Mouse (Mus musculus) brown adipose tissue, adult 24 weeks (tissue): ENCODE measurements around the gene Frmd4a. TPM values are rescaled to one million over a fixed set of nuclear protein-coding genes. Genes with fewer than 3 reads are reported as not detected.

Source experiments
- H3K27ac ChIP-seq: fragments of 200-500 bp; replicated peaks from 2 replicates; pipeline ENCODE4 v1.5.1; 2012; ENCODE audit warnings: low read depth, mild to moderate bottlenecking, low read length
- H3K4me1 ChIP-seq: fragments of 200-500 bp; 2 replicates; pipeline ENCODE4 v1.6.1; 2012; ENCODE audit warnings: low read length, mixed read lengths; ENCODE audit not compliant: control insufficient read depth, insufficient read depth, insufficient read length
- H3K4me3 ChIP-seq: fragments of 200-500 bp; 2 replicates; pipeline ENCODE4 v1.5.1; 2012; ENCODE audit warnings: low read depth, mild to moderate bottlenecking, low read length, moderate library complexity; ENCODE audit not compliant: insufficient read depth
- polyA plus RNA-seq: library from polyadenylated mRNA; stranded (reverse); fragments of >200 nt; gene quantifications from 2 replicates; pipeline ENCODE4 v1.2.4, GENCODE M21; 2012; ENCODE audit not compliant: missing spikeins, insufficient read depth, insufficient read length

The Frmd4a gene
- polyA plus RNA-seq, 1 experiment: 2.3 TPM

GRCm38 (mm10) chr2:4480180-4480579 is 462.7 kb downstream of the Frmd4a start:
- Histone ChIP-seq H3K27ac (no peak overlapping the region), H3K4me3 (no peak overlapping the region), H3K4me1 (peaks cover 15% of the 10 kb centered on the region)

- Histone ChIP-seq H3K4me1 (peaks cover 13% of the 10 kb centered on the region), H3K27ac (no peak overlapping the region), H3K4me3 (no peak overlapping the region)
Observed at GRCm38 (mm10) chr2:4481154-4481553, 463.6 kb downstream of the Frmd4a start.

- Histone ChIP-seq H3K4me1 (no peaks in the 10 kb centered on the region), H3K4me3 (no peak overlapping the region), H3K27ac (no peak overlapping the region)
Observed at GRCm38 (mm10) chr2:4486185-4486584, 468.7 kb downstream of the Frmd4a start.

GRCm38 (mm10) chr2:4487280-4487679 is 469.8 kb downstream of the Frmd4a start:
- no peak overlapping the region for H3K4me3 ChIP-seq
- H3K4me1 ChIP-seq: peaks cover 7% of the 10 kb centered on the region; the same call in 1 of the 2 replicates
- no peak overlapping the region for H3K27ac ChIP-seq

GRCm38 (mm10) chr2:4490845-4491244 is 473.3 kb downstream of the Frmd4a start:
- Histone ChIP-seq H3K4me1 (peaks cover 7% of the 10 kb centered on the region; the same call in 1 of the 2 replicates), H3K27ac (no peak overlapping the region), H3K4me3 (no peak overlapping the region)

GRCm38 (mm10) chr2:4492485-4493481 is 475.3 kb downstream of the Frmd4a start:
- H3K4me1 ChIP-seq: peaks cover 7% of the 10 kb centered on the region; the same call in 1 of the 2 replicates
- no peak overlapping the region for H3K4me3 ChIP-seq
- no peak overlapping the region for H3K27ac ChIP-seq

- no peak overlapping the region for H3K27ac ChIP-seq
- H3K4me1 ChIP-seq: peaks cover 7% of the 10 kb centered on the region; the same call in 1 of the 2 replicates
- H3K4me3 ChIP-seq: no peak overlapping the region
Observed at GRCm38 (mm10) chr2:4494478-4494877, 477.0 kb downstream of the Frmd4a start.

GRCm38 (mm10) chr2:4499257-4499656 is 481.7 kb downstream of the Frmd4a start:
- Histone ChIP-seq H3K4me3 (no peak overlapping the region), H3K4me1 (no peaks in the 10 kb centered on the region; the same call in 1 of the 2 replicates), H3K27ac (no peak overlapping the region)

GRCm38 (mm10) chr2:4499916-4500315 is 482.4 kb downstream of the Frmd4a start:
- Histone ChIP-seq H3K27ac (no peak overlapping the region), H3K4me3 (no peak overlapping the region), H3K4me1 (no peaks in the 10 kb centered on the region; the same call in 1 of the 2 replicates)

- Histone ChIP-seq H3K4me1 (no peaks in the 10 kb centered on the region; the same call in 1 of the 2 replicates), H3K4me3 (no peak overlapping the region), H3K27ac (peak overlapping the region; percentile 31; the same call in 1 of the 2 replicates)
Observed at GRCm38 (mm10) chr2:4501257-4502027, 483.9 kb downstream of the Frmd4a start.

- H3K4me3 ChIP-seq: no peak overlapping the region
- no peaks in the 10 kb centered on the region; the same call in 1 of the 2 replicates for H3K4me1 ChIP-seq
- H3K27ac ChIP-seq: no peak overlapping the region
Observed at GRCm38 (mm10) chr2:4504413-4504812, 486.9 kb downstream of the Frmd4a start.

- Histone ChIP-seq H3K4me3 (no peak overlapping the region), H3K27ac (no peak overlapping the region), H3K4me1 (no peaks in the 10 kb centered on the region; the same call in 1 of the 2 replicates)
Observed at GRCm38 (mm10) chr2:4505695-4506094, 488.2 kb downstream of the Frmd4a start.

- no peaks in the 10 kb centered on the region for H3K4me1 ChIP-seq
- H3K4me3 ChIP-seq: no peak overlapping the region
- H3K27ac ChIP-seq: no peak overlapping the region
Observed at GRCm38 (mm10) chr2:4506659-4507058, 489.1 kb downstream of the Frmd4a start.

- Histone ChIP-seq H3K4me3 (no peak overlapping the region), H3K4me1 (no peaks in the 10 kb centered on the region), H3K27ac (no peak overlapping the region)
Observed at GRCm38 (mm10) chr2:4507887-4508615, 490.5 kb downstream of the Frmd4a start.
